Mouse (Mus musculus): ENCODE data around the gene Pgf. TPM values are rescaled to one million over a fixed set of nuclear protein-coding genes. Genes with fewer than 3 reads are reported as not detected.

Gene Pgf
- polyA plus RNA-seq, 1 experiment from 2014 or later = 0.36 TPM

DNA sequence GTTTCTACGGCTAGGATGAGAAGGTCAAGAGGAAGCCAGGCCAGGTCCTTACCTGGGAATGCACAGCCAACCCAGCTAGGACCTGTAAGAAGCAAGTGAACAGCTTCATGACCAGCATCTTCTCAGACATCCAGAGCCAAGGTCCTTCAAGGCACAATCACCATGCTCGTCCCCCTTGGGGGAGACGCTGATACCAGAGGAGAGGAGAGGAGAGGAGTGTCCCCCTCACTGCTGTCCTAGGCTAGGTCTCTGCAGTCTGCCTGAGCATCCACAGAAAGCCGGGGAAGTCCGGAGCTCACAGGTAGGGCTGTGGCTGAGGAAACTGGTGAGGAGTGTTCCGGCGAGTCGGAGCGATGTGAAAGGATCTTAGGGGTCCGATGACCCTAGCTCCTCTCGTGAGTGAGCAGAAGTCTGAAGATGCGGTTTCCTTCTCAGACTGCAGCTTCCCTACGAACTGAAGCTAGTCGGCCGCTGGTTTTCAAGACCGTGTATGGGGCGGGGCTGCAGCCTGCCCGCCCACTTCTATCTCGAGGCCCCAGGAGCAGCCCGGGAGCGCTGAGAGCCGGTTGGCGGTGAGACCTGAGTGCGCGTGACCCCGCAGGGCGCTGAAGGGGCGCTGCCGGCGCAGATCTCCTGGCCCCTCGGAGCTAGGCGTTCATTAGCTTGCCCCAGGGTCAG, 605 bp downstream of the Pgf start:
- Histone ChIP-seq H3K27ac (ENCODE audit: low read depth) (no peak overlapping the region), H3K27me3 (ENCODE audit: insufficient read depth, low read length) (peaks cover 27% of the 10 kb centered on the region), H3K4me3 (ENCODE audit: low read depth, low read length) (peak overlapping the region; percentile 36), H3K36me3 (replicated peaks; ENCODE audit: insufficient read depth, low read length) (no peaks in the 10 kb centered on the region), H3K4me2 (ENCODE audit: low read depth, low read length) (peak overlapping the region; percentile 74), H3K9ac (replicated peaks) (peak overlapping the region; percentile 38; the same call in 1 of the 2 replicates), H3K4me1 (ENCODE audit: insufficient read depth) (peaks cover 8% of the 10 kb centered on the region), H3K9me3 (ENCODE audit: low read length) (no peaks in the 10 kb centered on the region)
- ATAC-seq (0 out of 2 replicates have a peak, but pooled peaks have one; percentile 25), DNase-seq (peak; percentile 59)
- 3% methylated on average over 32 of the region's 32 CpGs for WGBS (ENCODE audit: insufficient replicate concordance)
- no peak for TF ChIP-seq CTCF (IDR thresholded peaks at IDR 0.05; ENCODE audit: low read depth)
- no peak for TF ChIP-seq EP300 (IDR thresholded peaks at IDR 0.05; ENCODE audit: low read depth)

DNA sequence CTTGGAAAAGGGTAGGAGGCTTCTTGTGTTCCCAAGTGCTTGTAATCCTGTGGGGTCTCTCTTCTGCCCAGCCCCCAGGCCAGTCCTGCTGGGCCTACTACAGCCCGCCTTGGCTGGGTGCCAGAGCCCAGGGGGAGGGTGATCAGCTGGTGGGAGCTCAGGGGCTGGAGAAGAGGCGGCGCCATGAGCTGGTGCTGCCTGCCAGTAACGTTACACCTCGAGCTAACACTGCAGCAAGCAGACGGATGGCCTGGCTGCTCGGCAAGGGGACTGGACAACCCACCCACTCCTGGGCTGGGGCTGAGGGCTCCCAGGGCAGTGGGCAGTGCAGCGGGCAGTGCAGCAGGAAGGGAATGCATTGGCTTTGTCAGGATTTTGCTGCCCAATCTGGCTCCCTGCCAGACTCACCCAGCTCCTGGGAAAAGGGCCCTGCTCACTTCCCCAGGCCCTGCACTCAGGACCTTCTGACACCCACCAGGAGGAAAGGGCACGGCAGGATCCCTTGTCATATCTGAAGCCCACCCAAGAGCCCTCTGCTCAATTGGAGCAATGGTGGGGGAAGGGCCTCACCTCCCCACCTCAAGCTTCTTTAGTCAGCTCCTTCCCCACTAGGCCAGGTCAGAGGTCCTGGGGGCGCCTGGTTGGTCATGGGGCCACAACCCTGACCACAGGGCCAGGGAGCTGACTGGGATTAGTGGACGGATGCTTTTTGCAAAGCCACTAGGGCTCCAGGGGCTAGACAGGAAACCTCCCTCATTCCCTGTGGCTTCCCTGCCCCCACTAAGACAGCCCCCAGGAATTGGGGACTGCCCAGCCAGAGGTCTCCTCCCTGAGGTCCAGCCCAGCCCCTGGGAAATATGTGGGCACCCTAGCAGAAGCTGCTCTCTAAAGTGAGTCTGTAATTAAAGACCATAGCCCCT, 1.4 kb downstream of the Pgf start:
- no peak overlapping the region for H3K9ac ChIP-seq (replicated peaks)
- H3K4me1 ChIP-seq (ENCODE audit: insufficient read depth) = peaks cover 8% of the 10 kb centered on the region
- TF ChIP-seq EP300 (IDR thresholded peaks at IDR 0.05; ENCODE audit: low read depth) = no peak
- no peaks in the 10 kb centered on the region for H3K9me3 ChIP-seq (ENCODE audit: low read length)
- peak overlapping the region; percentile 36; the same call in 1 of the 2 replicates for H3K4me3 ChIP-seq (ENCODE audit: low read depth, low read length)
- DNase-seq (no peak), ATAC-seq (no peak)
- H3K27ac ChIP-seq (ENCODE audit: low read depth) = no peak overlapping the region
- WGBS (ENCODE audit: insufficient replicate concordance) = 41% methylated on average over 11 of the region's 11 CpGs
- no peaks in the 10 kb centered on the region for H3K36me3 ChIP-seq (replicated peaks; ENCODE audit: insufficient read depth, low read length)
- peaks cover 25% of the 10 kb centered on the region for H3K27me3 ChIP-seq (ENCODE audit: insufficient read depth, low read length)
- 0 out of 2 replicates have a peak overlapping the region, but pooled peaks have one; percentile 74 for H3K4me2 ChIP-seq (ENCODE audit: low read depth, low read length)

DNA sequence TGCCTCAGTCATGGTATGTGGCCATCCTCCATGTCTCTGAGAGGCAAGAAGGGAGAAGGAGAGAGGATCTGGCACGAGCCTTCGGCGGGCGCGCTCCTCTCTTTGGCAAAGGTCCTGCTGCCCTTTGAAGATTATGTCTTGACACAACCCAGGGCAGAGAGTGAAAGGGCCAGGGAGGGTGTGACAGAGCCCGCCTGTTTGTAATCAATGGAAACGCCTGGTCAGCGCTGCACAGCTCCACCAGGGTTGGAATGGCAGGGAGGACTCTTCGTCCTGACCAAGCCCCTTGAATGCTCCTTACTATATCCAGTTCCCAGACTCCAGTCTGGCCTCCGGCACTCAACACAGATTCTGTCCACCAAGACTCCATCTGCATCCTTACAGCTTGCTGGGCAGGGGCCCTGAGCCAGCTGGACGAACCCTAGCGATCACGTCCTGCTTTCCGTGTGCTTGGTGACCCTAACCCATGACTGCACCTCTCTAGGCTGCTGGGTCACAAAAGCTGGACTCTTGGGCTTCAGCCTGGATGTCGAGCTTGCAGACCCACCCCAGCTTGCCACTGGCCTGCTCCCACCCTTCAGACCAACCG, 2.4 kb downstream of the Pgf start:
- H3K4me1 ChIP-seq (ENCODE audit: insufficient read depth) = peaks cover 8% of the 10 kb centered on the region
- no peak overlapping the region for H3K9ac ChIP-seq (replicated peaks)
- WGBS (ENCODE audit: insufficient replicate concordance) = 70% methylated on average over 16 of the region's 16 CpGs
- DNase-seq (no peak), ATAC-seq (no peak)
- TF ChIP-seq EP300 (IDR thresholded peaks at IDR 0.05; ENCODE audit: low read depth) (no peak), CTCF (IDR thresholded peaks at IDR 0.05; ENCODE audit: low read depth) (no peak)
- H3K27ac ChIP-seq (ENCODE audit: low read depth) = no peak overlapping the region
- H3K27me3 ChIP-seq (ENCODE audit: insufficient read depth, low read length) = peaks cover 23% of the 10 kb centered on the region
- no peak overlapping the region for H3K4me3 ChIP-seq (ENCODE audit: low read depth, low read length)
- H3K9me3 ChIP-seq (ENCODE audit: low read length) = no peaks in the 10 kb centered on the region
- no peaks in the 10 kb centered on the region for H3K36me3 ChIP-seq (replicated peaks; ENCODE audit: insufficient read depth, low read length)
- H3K4me2 ChIP-seq (ENCODE audit: low read depth, low read length) = no peak overlapping the region

DNA sequence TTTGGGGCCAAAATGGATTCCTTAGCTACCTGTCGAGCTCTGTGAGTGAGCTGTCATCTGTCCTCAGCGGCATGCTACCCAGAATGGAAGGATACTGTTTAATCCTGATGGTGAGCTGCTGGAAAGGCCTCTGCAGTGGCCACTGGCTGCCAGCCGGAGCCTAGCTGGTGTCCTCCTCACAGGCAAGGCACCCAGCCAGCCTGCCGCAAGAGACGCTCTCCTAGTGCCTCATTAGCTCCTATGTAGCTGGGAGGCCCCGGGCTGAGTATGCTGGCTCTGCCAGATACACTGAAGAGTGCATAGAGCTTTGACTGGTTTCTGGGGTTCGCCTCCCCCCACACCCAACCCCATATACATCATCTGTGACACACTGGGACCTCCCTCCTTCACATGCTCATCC, 3.6 kb downstream of the Pgf start:
- Histone ChIP-seq H3K4me1 (ENCODE audit: insufficient read depth) (peaks cover 13% of the 10 kb centered on the region), H3K9ac (replicated peaks) (no peak overlapping the region), H3K9me3 (ENCODE audit: low read length) (no peaks in the 10 kb centered on the region), H3K4me2 (ENCODE audit: low read depth, low read length) (no peak overlapping the region), H3K27me3 (ENCODE audit: insufficient read depth, low read length) (peaks cover 19% of the 10 kb centered on the region), H3K27ac (ENCODE audit: low read depth) (no peak overlapping the region), H3K4me3 (ENCODE audit: low read depth, low read length) (no peak overlapping the region), H3K36me3 (replicated peaks; ENCODE audit: insufficient read depth, low read length) (no peaks in the 10 kb centered on the region)
- TF ChIP-seq EP300 (IDR thresholded peaks at IDR 0.05; ENCODE audit: low read depth) (no peak), CTCF (IDR thresholded peaks at IDR 0.05; ENCODE audit: low read depth) (no peak)
- WGBS (ENCODE audit: insufficient replicate concordance) = 66% methylated on average over 7 of the region's 7 CpGs
- DNase-seq (no peak), ATAC-seq (no peak)

DNA sequence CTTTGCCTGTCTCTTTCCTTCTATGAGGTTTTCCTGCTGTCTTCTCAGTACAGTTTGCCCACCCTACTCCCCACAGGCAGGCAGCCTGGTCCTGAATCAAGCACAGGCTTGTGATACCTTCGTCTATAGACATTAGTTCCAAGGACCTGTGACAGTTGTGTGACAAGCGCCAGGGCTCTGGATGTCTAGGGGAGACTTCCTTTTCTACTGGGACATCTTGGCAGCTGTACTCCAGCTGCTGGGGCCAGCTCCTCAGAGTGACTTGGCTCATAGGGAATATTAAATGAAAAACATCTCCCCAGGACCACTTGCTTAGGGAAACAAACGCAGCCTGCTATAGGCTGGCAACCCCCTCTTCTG, 6.7 kb downstream of the Pgf start:
- Histone ChIP-seq H3K4me1 (ENCODE audit: insufficient read depth) (0 out of 2 replicates have a peak, but pooled peaks cover 5% of the 10 kb centered on the region), H3K4me2 (ENCODE audit: low read depth, low read length) (no peak overlapping the region), H3K4me3 (ENCODE audit: low read depth, low read length) (no peak overlapping the region), H3K9ac (replicated peaks) (no peak overlapping the region), H3K36me3 (replicated peaks; ENCODE audit: insufficient read depth, low read length) (no peaks in the 10 kb centered on the region), H3K27me3 (ENCODE audit: insufficient read depth, low read length) (0 out of 2 replicates have a peak, but pooled peaks cover 6% of the 10 kb centered on the region), H3K9me3 (ENCODE audit: low read length) (no peaks in the 10 kb centered on the region), H3K27ac (ENCODE audit: low read depth) (no peak overlapping the region)
- 79% methylated on average over 3 of the region's 3 CpGs for WGBS (ENCODE audit: insufficient replicate concordance)
- DNase-seq (no peak), ATAC-seq (no peak)
- TF ChIP-seq CTCF (IDR thresholded peaks at IDR 0.05; ENCODE audit: low read depth) (no peak), EP300 (IDR thresholded peaks at IDR 0.05; ENCODE audit: low read depth) (no peak)

Measured in liver, postnatal 0 days (tissue).